Mouse (Mus musculus) liver, postnatal 0 days (tissue): ENCODE measurements at regions not wholly inside any gene's neighbourhood (a gene's known extent, or its start where the extent isn't known, plus 50 kb on each side); places are given as distances from the start of the nearest gene placed in this dataset.

Experiments
- ATAC-seq: fragments of 200-750 bp; cut with Nextera tagmentation; 2 replicates; pipeline ENCODE4 v1.8.0; 2017; ENCODE audit warnings: mild to moderate bottlenecking, moderate library complexity
- DNase-seq: peaks from one replicate; pipeline ENCODE4 v3.0.0-alpha.2; 2016
- H3K27ac ChIP-seq: fragments of 300-500 bp; sonication (generic); 2 replicates; pipeline ENCODE4 v1.5.1; 2014; ENCODE audit warnings: antibody characterized with exemption, moderate library complexity, mild to moderate bottlenecking, low read depth
- H3K27me3 ChIP-seq: fragments of 300-500 bp; sonication (generic); 2 replicates; pipeline ENCODE4 v1.6.1; 2014; ENCODE audit warnings: low read length, control low read depth, mixed read lengths; ENCODE audit not compliant: insufficient read depth
- H3K36me3 ChIP-seq: fragments of 300-500 bp; sonication (generic); replicated peaks from 2 replicates; pipeline ENCODE4 v1.6.1; 2014; ENCODE audit warnings: mild to moderate bottlenecking, control low read depth, low read length, moderate library complexity, mixed read lengths; ENCODE audit not compliant: insufficient read depth
- H3K4me1 ChIP-seq: fragments of 300-500 bp; sonication (generic); 2 replicates; pipeline ENCODE4 v1.6.1; 2014; ENCODE audit warnings: antibody characterized with exemption, mild to moderate bottlenecking, control low read depth; ENCODE audit not compliant: insufficient read depth
- H3K4me2 ChIP-seq: fragments of 300-500 bp; sonication (generic); 2 replicates; pipeline ENCODE4 v1.6.1; 2014; ENCODE audit warnings: low read depth, mild to moderate bottlenecking, low read length, moderate library complexity, mixed read lengths
- H3K4me3 ChIP-seq: fragments of 300-500 bp; sonication (generic); 2 replicates; pipeline ENCODE4 v1.5.1; 2014; ENCODE audit warnings: low read depth, low read length
- H3K9ac ChIP-seq: fragments of 300-500 bp; sonication (generic); replicated peaks from 2 replicates; pipeline ENCODE4 v1.6.1; 2014; ENCODE audit warnings: mild to moderate bottlenecking, moderate library complexity
- H3K9me3 ChIP-seq: fragments of 300-500 bp; sonication (generic); 2 replicates; pipeline ENCODE4 v1.6.1; 2016; ENCODE audit warnings: mild to moderate bottlenecking, control low read depth, low read length, mixed read lengths
- CTCF ChIP-seq: sonication (generic); IDR thresholded peaks from 2 replicates; pipeline ENCODE4 v1.5.1; 2016; ENCODE audit warnings: antibody characterized with exemption, low read depth
- EP300 ChIP-seq: IDR thresholded peaks from 2 replicates; pipeline ENCODE4 v1.6.1; 2016; ENCODE audit warnings: antibody characterized with exemption, low read depth, mild to moderate bottlenecking
- WGBS: fragments of 180-500 bp; shearing (Covaris S2); extraction: QIAGEN DNeasy Blood & Tissue Kit; methylation state at CpG from one replicate; pipeline ENCODE4 v1.1.7; 2014; ENCODE audit not compliant: insufficient replicate concordance; 5-methylcytosine and 5-hydroxymethylcytosine counted together

- no peaks in the 10 kb centered on the region for H3K4me1 ChIP-seq
- H3K4me3 ChIP-seq: no peak overlapping the region
- 47% methylated on average over 2 of the region's 2 CpGs for WGBS
- DNase-seq (no peak), ATAC-seq (no peak)
- no peaks in the 10 kb centered on the region for H3K27me3 ChIP-seq
- no peak for TF ChIP-seq CTCF
- TF ChIP-seq EP300: no peak
- H3K9me3 ChIP-seq: no peaks in the 10 kb centered on the region
- H3K9ac ChIP-seq: no peak overlapping the region
- H3K4me2 ChIP-seq: no peak overlapping the region
- no peaks in the 10 kb centered on the region for H3K36me3 ChIP-seq
- no peak overlapping the region for H3K27ac ChIP-seq
These were observed 82.6 kb upstream of the Dscam start for GRCm38 (mm10) chr16:97252997-97253635.

- TF ChIP-seq EP300: no peak
- TF ChIP-seq CTCF: no peak
These were observed 88.3 kb upstream of the Dscam start for GRCm38 (mm10) chr16:97258821-97259220.

GRCm38 (mm10) chr16:97263451-97263850 lies 92.9 kb upstream of the Dscam start:
- no peaks in the 10 kb centered on the region for H3K27me3 ChIP-seq
- no peaks in the 10 kb centered on the region for H3K4me1 ChIP-seq
- WGBS: 39% methylated on average over 6 of the region's 6 CpGs
- H3K36me3 ChIP-seq: no peaks in the 10 kb centered on the region
- ATAC-seq (no peak), DNase-seq (no peak)
- no peak overlapping the region for H3K9ac ChIP-seq
- TF ChIP-seq EP300 (no peak), CTCF (no peak)
- no peak overlapping the region for H3K4me2 ChIP-seq
- no peak overlapping the region for H3K4me3 ChIP-seq
- no peak overlapping the region for H3K27ac ChIP-seq
- H3K9me3 ChIP-seq: no peaks in the 10 kb centered on the region

More at GRCm38 (mm10) chr16:97258821-97259220, 88.3 kb upstream of the Dscam start:
- no peak overlapping the region for H3K27ac ChIP-seq
- H3K9ac ChIP-seq: no peak overlapping the region
- H3K36me3 ChIP-seq: no peaks in the 10 kb centered on the region
- 73% methylated on average over 6 of the region's 6 CpGs for WGBS
- no peaks in the 10 kb centered on the region for H3K27me3 ChIP-seq
- no peak for DNase-seq
- no peak for ATAC-seq
- no peak overlapping the region for H3K4me2 ChIP-seq
- no peaks in the 10 kb centered on the region for H3K4me1 ChIP-seq
- no peak overlapping the region for H3K4me3 ChIP-seq
- no peaks in the 10 kb centered on the region for H3K9me3 ChIP-seq

GRCm38 (mm10) chr16:97270417-97271133 lies 86.0 kb upstream of the Bace2 start:
- Histone ChIP-seq H3K27me3 (no peaks in the 10 kb centered on the region), H3K9ac (no peak overlapping the region), H3K27ac (no peak overlapping the region), H3K9me3 (no peaks in the 10 kb centered on the region), H3K4me3 (no peak overlapping the region), H3K4me2 (no peak overlapping the region), H3K4me1 (no peaks in the 10 kb centered on the region), H3K36me3 (no peaks in the 10 kb centered on the region)
- ATAC-seq (no peak), DNase-seq (no peak)
- WGBS: 66% methylated on average over 7 of the region's 7 CpGs
- TF ChIP-seq CTCF (no peak), EP300 (no peak)

- no peaks in the 10 kb centered on the region for H3K9me3 ChIP-seq
- TF ChIP-seq EP300 (no peak), CTCF (no peak)
- no peak overlapping the region for H3K4me3 ChIP-seq
- no peaks in the 10 kb centered on the region for H3K36me3 ChIP-seq
- H3K27me3 ChIP-seq: no peaks in the 10 kb centered on the region
- H3K9ac ChIP-seq: no peak overlapping the region
- DNase-seq (no peak), ATAC-seq (no peak)
- WGBS: 77% methylated on average over 8 of the region's 8 CpGs
- H3K4me1 ChIP-seq: no peaks in the 10 kb centered on the region
- no peak overlapping the region for H3K4me2 ChIP-seq
- H3K27ac ChIP-seq: no peak overlapping the region
These were observed 85.3 kb upstream of the Bace2 start for GRCm38 (mm10) chr16:97271264-97271663.

- H3K27me3 ChIP-seq: no peaks in the 10 kb centered on the region
- 11% methylated on average over 12 of the region's 12 CpGs for WGBS
- no peaks in the 10 kb centered on the region for H3K36me3 ChIP-seq
- peak; percentile 41; the same call in 1 of the 2 replicates for ATAC-seq
- no peaks in the 10 kb centered on the region for H3K4me1 ChIP-seq
- DNase-seq: peak; percentile 74
- no peak overlapping the region for H3K4me2 ChIP-seq
- no peak overlapping the region for H3K27ac ChIP-seq
- TF ChIP-seq EP300: no peak
- peak; percentile 89 for TF ChIP-seq CTCF
- no peak overlapping the region for H3K4me3 ChIP-seq
- H3K9ac ChIP-seq: no peak overlapping the region
- no peaks in the 10 kb centered on the region for H3K9me3 ChIP-seq
These were observed 84.4 kb upstream of the Bace2 start for GRCm38 (mm10) chr16:97272035-97272631.
